8 mouse cellular contexts compared by ENCODE assay signal in genomic region chr9:29201163-29202053, GRCm38 (mm10).
DNase-seq lines count a peak whose midpoint lies in the region; ATAC-seq and TF ChIP-seq lines count a peak whose summit lies in the region.

No protein-coding gene starts in this region.

- TF ChIP-seq EP300 in stomach, postnatal 0 days (optimal IDR thresholded peaks at IDR 0.05), result no peak

- H3K27ac ChIP-seq in midbrain, embryonic 10.5 days (replicated peaks), result no peak overlapping the region
- no peak overlapping the region for H3K27ac ChIP-seq in midbrain, embryonic 16.5 days (ENCODE audit: low read length)
- H3K27ac ChIP-seq in heart, embryonic 16.5 days (ENCODE audit: low read length), result peak overlapping the region; percentile 52; the same call in 1 of the 2 replicates
- no peak overlapping the region for H3K27ac ChIP-seq in kidney, postnatal 0 days
- no peak overlapping the region for H3K27ac ChIP-seq in stomach, postnatal 0 days (replicated peaks)

- no peak overlapping the region for H3K9ac ChIP-seq in midbrain, embryonic 16.5 days (ENCODE audit: low read depth, low read length)
- H3K9ac ChIP-seq in heart, embryonic 16.5 days (ENCODE audit: low read length), result no peak overlapping the region
- no peak overlapping the region for H3K9ac ChIP-seq in kidney, postnatal 0 days (ENCODE audit: low read depth, low read length)
- no peak overlapping the region for H3K9ac ChIP-seq in stomach, postnatal 0 days (ENCODE audit: low read length)

- H3K36me3 ChIP-seq in midbrain, embryonic 10.5 days, result no peaks in the 10 kb centered on the region
- H3K36me3 ChIP-seq in midbrain, embryonic 16.5 days (ENCODE audit: control insufficient read depth, insufficient read depth, low read length), result no peaks in the 10 kb centered on the region
- no peaks in the 10 kb centered on the region for H3K36me3 ChIP-seq in heart, embryonic 16.5 days (ENCODE audit: control insufficient read depth, insufficient read depth)
- H3K36me3 ChIP-seq in kidney, postnatal 0 days (ENCODE audit: insufficient read depth, low read length), result no peaks in the 10 kb centered on the region
- no peaks in the 10 kb centered on the region for H3K36me3 ChIP-seq in stomach, postnatal 0 days (ENCODE audit: control insufficient read depth, insufficient read depth, low read length)

- no peaks in the 10 kb centered on the region for H3K4me1 ChIP-seq in midbrain, embryonic 10.5 days
- peaks cover 20% of the 10 kb centered on the region for H3K4me1 ChIP-seq in midbrain, embryonic 16.5 days (ENCODE audit: control insufficient read depth, insufficient read depth, low read length)
- peaks cover 27% of the 10 kb centered on the region for H3K4me1 ChIP-seq in heart, embryonic 16.5 days (ENCODE audit: control insufficient read depth, insufficient read depth, low read length)
- H3K4me1 ChIP-seq in kidney, postnatal 0 days (replicated peaks; ENCODE audit: insufficient read depth, low read length), result 0 out of 2 replicates have a peak, but pooled peaks cover 3% of the 10 kb centered on the region
- no peaks in the 10 kb centered on the region for H3K4me1 ChIP-seq in stomach, postnatal 0 days (replicated peaks; ENCODE audit: control insufficient read depth, insufficient read depth)

- ATAC-seq in midbrain, embryonic 16.5 days, result no peak
- ATAC-seq in heart, embryonic 16.5 days (replicated peaks; ENCODE audit: extremely low read depth, insufficient read depth, low FRiP score), result peak; percentile 85
- peak; percentile 68 for ATAC-seq in kidney, postnatal 0 days (replicated peaks; ENCODE audit: low FRiP score, low read depth)
- ATAC-seq in stomach, postnatal 0 days (ENCODE audit: low FRiP score, low TSS enrichment), result no peak
- no peak for ATAC-seq in erythroblast, adult 5-6 weeks (replicated peaks; ENCODE audit: low FRiP score, poor library complexity, severe bottlenecking)

- H3K4me3 ChIP-seq in midbrain, embryonic 10.5 days, result no peak overlapping the region
- no peak overlapping the region for H3K4me3 ChIP-seq in midbrain, embryonic 16.5 days (ENCODE audit: low read depth, low read length)
- H3K4me3 ChIP-seq in heart, embryonic 16.5 days (ENCODE audit: low read length), result no peak overlapping the region
- H3K4me3 ChIP-seq in kidney, postnatal 0 days (replicated peaks; ENCODE audit: low read depth, low read length), result no peak overlapping the region
- no peak overlapping the region for H3K4me3 ChIP-seq in stomach, postnatal 0 days (ENCODE audit: low read depth, low read length)

- DNase-seq in midbrain, embryonic 10.5 days (ENCODE audit: low spot score), result peak; percentile 27
- peak; percentile 68 for DNase-seq in embryo, embryonic 10.5 days (ENCODE audit: low spot score)
- DNase-seq in kidney, postnatal 0 days (ENCODE audit: low spot score), result peak; percentile 87
- DNase-seq in lung, postnatal 14 days, result peak; percentile 1
- peak; percentile 48 for DNase-seq in stomach, postnatal 0 days (ENCODE audit: low spot score)

- no peak overlapping the region for H3K4me2 ChIP-seq in midbrain, embryonic 16.5 days (ENCODE audit: low read length)
- peak overlapping the region; percentile 37 for H3K4me2 ChIP-seq in heart, embryonic 16.5 days (ENCODE audit: low read depth, low read length)
- H3K4me2 ChIP-seq in kidney, postnatal 0 days (ENCODE audit: low read length), result peak overlapping the region; percentile 16
- no peak overlapping the region for H3K4me2 ChIP-seq in stomach, postnatal 0 days (replicated peaks; ENCODE audit: low read depth)

- no peaks in the 10 kb centered on the region for H3K27me3 ChIP-seq in midbrain, embryonic 10.5 days (ENCODE audit: low read depth, poor library complexity, severe bottlenecking)
- no peaks in the 10 kb centered on the region for H3K27me3 ChIP-seq in midbrain, embryonic 16.5 days (ENCODE audit: control insufficient read depth, insufficient read depth, low read depth, low read length)
- H3K27me3 ChIP-seq in heart, embryonic 16.5 days (ENCODE audit: control insufficient read depth, insufficient read depth, low read length), result no peaks in the 10 kb centered on the region
- no peaks in the 10 kb centered on the region for H3K27me3 ChIP-seq in kidney, postnatal 0 days (ENCODE audit: insufficient read depth, low read length)
- H3K27me3 ChIP-seq in stomach, postnatal 0 days (ENCODE audit: control insufficient read depth, insufficient read depth, low read length), result no peaks in the 10 kb centered on the region; the same call in 1 of the 2 replicates

- 78% methylated on average over 14 of the region's 14 CpGs for WGBS in midbrain, embryonic 10.5 days
- WGBS in midbrain, embryonic 16.5 days, result 54% methylated on average over 14 of the region's 14 CpGs
- 39% methylated on average over 14 of the region's 14 CpGs for WGBS in heart, embryonic 16.5 days
- 20% methylated on average over 14 of the region's 14 CpGs for WGBS in kidney, postnatal 0 days
- 45% methylated on average over 14 of the region's 14 CpGs for WGBS in stomach, postnatal 0 days

- TF ChIP-seq CTCF in kidney, postnatal 0 days (IDR thresholded peaks at IDR 0.05; ENCODE audit: low read depth), result peak; percentile 87
- peak; percentile 79 for TF ChIP-seq CTCF in stomach, postnatal 0 days (IDR thresholded peaks at IDR 0.05; ENCODE audit: low read depth)

- H3K9me3 ChIP-seq in midbrain, embryonic 10.5 days (replicated peaks), result no peaks in the 10 kb centered on the region
- no peaks in the 10 kb centered on the region for H3K9me3 ChIP-seq in midbrain, embryonic 16.5 days (replicated peaks; ENCODE audit: control insufficient read depth, low read length, poor library complexity, severe bottlenecking)
- H3K9me3 ChIP-seq in heart, embryonic 16.5 days (replicated peaks; ENCODE audit: control insufficient read depth, low read length), result no peaks in the 10 kb centered on the region
- H3K9me3 ChIP-seq in kidney, postnatal 0 days (replicated peaks; ENCODE audit: low read length), result no peaks in the 10 kb centered on the region
- no peaks in the 10 kb centered on the region for H3K9me3 ChIP-seq in stomach, postnatal 0 days (ENCODE audit: control insufficient read depth, low read length)

Comparison
In these comparisons a context has a peak if more than half of its experiments do, and no peak if none do; other contexts are left out.
1. DNase-seq: peak in every context shown above with its lines; median percentile 87 in kidney, postnatal 0 days; 68 in embryo, embryonic 10.5 days; 48 in stomach, postnatal 0 days; 27 in midbrain, embryonic 10.5 days; 1 in lung, postnatal 14 days.
2. ATAC-seq: peak in heart, embryonic 16.5 days (single experiment) and kidney, postnatal 0 days (single experiment); none in midbrain, embryonic 16.5 days (single experiment), stomach, postnatal 0 days (single experiment) and erythroblast, adult 5-6 weeks (single experiment).
3. H3K4me2 ChIP-seq: peak in heart, embryonic 16.5 days (single experiment) and kidney, postnatal 0 days (single experiment); none in midbrain, embryonic 16.5 days (single experiment) and stomach, postnatal 0 days (single experiment).